Mouse (Mus musculus): ENCODE measurements around the gene Creb3.

The Creb3 gene

GRCm38 (mm10) chr4:43558028-43558630 lies 4.0 kb upstream of the Creb3 start:
- DNase-seq (ENCODE audit: low read depth, low spot score): no peak

GRCm38 (mm10) chr4:43558631-43559356 lies 3.3 kb upstream of the Creb3 start:
- no peak for DNase-seq (ENCODE audit: low read depth, low spot score)

- DNase-seq (ENCODE audit: low read depth, low spot score): no peak
Measured at GRCm38 (mm10) chr4:43559519-43560242, 2.5 kb upstream of the Creb3 start.

- peak; percentile 60 for DNase-seq (ENCODE audit: low read depth, low spot score)
Measured at GRCm38 (mm10) chr4:43560243-43560611, 1.9 kb upstream of the Creb3 start.

GRCm38 (mm10) chr4:43560976-43561375 lies 1.2 kb upstream of the Creb3 start:
- no peak for DNase-seq (ENCODE audit: low read depth, low spot score)

GRCm38 (mm10) chr4:43561436-43561996 lies 616 bp upstream of the Creb3 start:
- DNase-seq (ENCODE audit: low read depth, low spot score): no peak

GRCm38 (mm10) chr4:43562769-43563600 lies 853 bp downstream of the Creb3 start:
- no peak for DNase-seq (ENCODE audit: low read depth, low spot score)

- DNase-seq (ENCODE audit: low read depth, low spot score): no peak
Measured at GRCm38 (mm10) chr4:43563601-43563875, 1.4 kb downstream of the Creb3 start.

GRCm38 (mm10) chr4:43564231-43564630 lies 2.1 kb downstream of the Creb3 start:
- DNase-seq (ENCODE audit: low read depth, low spot score): peak; percentile 36

GRCm38 (mm10) chr4:43567140-43567539 lies 5.0 kb downstream of the Creb3 start:
- no peak for DNase-seq (ENCODE audit: low read depth, low spot score)

- DNase-seq (ENCODE audit: low read depth, low spot score): no peak
Measured at GRCm38 (mm10) chr4:43571395-43572045, 9.4 kb downstream of the Creb3 start.

GRCm38 (mm10) chr4:43573561-43573960 lies 11.4 kb downstream of the Creb3 start:
- DNase-seq (ENCODE audit: low read depth, low spot score): no peak

- DNase-seq (ENCODE audit: low read depth, low spot score): no peak
Measured at GRCm38 (mm10) chr4:43575356-43575755, 13.2 kb downstream of the Creb3 start.

- no peak for DNase-seq (ENCODE audit: low read depth, low spot score)
Measured at GRCm38 (mm10) chr4:43577237-43577881, 15.2 kb downstream of the Creb3 start.

- DNase-seq (ENCODE audit: low read depth, low spot score): peak; percentile 77
Measured at GRCm38 (mm10) chr4:43578376-43579204, 16.5 kb downstream of the Creb3 start, which contains the start of the genes Rgp1 and Gba2. Gene Rgp1, plus strand, starts transcription at chr4:43578715. Gene Gba2, minus strand, starts transcription at chr4:43578873.

- DNase-seq (ENCODE audit: low read depth, low spot score): no peak
Measured at GRCm38 (mm10) chr4:43579256-43579655, 17.1 kb downstream of the Creb3 start.

- DNase-seq (ENCODE audit: low read depth, low spot score): no peak
Measured at GRCm38 (mm10) chr4:43579731-43580130, 17.6 kb downstream of the Creb3 start.

GRCm38 (mm10) chr4:43580721-43581120 lies 18.6 kb downstream of the Creb3 start:
- DNase-seq (ENCODE audit: low read depth, low spot score): no peak

GRCm38 (mm10) chr4:43581381-43581780 lies 19.2 kb downstream of the Creb3 start:
- no peak for DNase-seq (ENCODE audit: low read depth, low spot score)

- no peak for DNase-seq (ENCODE audit: low read depth, low spot score)
Measured at GRCm38 (mm10) chr4:43582241-43582640, 20.1 kb downstream of the Creb3 start.

Data from skeletal muscle tissue, adult 2 months (tissue).